33 mouse cellular contexts compared by ENCODE assay signal in the genomic region with DNA sequence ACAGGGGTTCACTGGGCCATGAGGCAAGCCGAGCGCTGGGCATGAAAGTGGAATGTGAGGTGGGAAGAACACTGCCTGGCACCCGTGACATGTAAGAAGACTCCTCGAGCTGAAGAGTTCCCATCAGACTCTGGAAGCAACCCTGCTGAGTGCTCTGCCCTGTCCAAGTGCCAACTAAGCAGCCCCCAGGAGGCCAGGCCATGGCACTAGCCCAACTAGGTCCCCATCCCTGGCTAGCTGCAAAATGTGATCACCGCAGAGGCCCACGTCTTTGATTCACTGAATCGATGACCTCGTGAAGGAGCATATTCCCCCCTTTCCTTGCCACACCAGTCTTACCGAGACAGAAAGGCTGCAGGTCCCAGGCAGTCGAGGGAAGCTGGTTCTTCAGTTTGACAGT. TPM values are rescaled to one million over a fixed set of nuclear protein-coding genes. Genes with fewer than 3 reads are reported as not detected.
DNase-seq lines count a peak whose midpoint lies in the region; ATAC-seq lines count a peak whose summit lies in the region.
"Had no signal": no experiment of that assay in that cellular context is flagged by ENCODE, and none has a peak within 500 bp of the region (broad histone marks: within the 10 kb centered on the region; RNA-seq: fewer than 3 reads in every experiment).

No protein-coding gene starts in this region.

- H3K4me3 ChIP-seq in kidney, embryonic 14.5 days (ENCODE audit: low read length): no peak overlapping the region
- H3K4me3 ChIP-seq in brown adipose tissue, adult 24 weeks (ENCODE audit: insufficient read depth, low read depth, low read length): no peak overlapping the region
- H3K4me3 ChIP-seq: embryonic facial prominence, embryonic 12.5 days; embryonic facial prominence, embryonic 15.5 days; gastrocnemius, adult 2 months; heart, embryonic 10.5 days; heart, embryonic 13.5 days had no signal

- H3K27ac ChIP-seq in kidney, embryonic 14.5 days (ENCODE audit: low read depth, low read length): 0 out of 2 replicates have a peak overlapping the region, but pooled peaks have one; percentile 9
- H3K27ac ChIP-seq in brown adipose tissue, adult 24 weeks (replicated peaks; ENCODE audit: low read depth, low read length): 0 out of 2 replicates have a peak overlapping the region, but pooled peaks have one; percentile 36
- H3K27ac ChIP-seq: embryonic facial prominence, embryonic 12.5 days; embryonic facial prominence, embryonic 15.5 days; gastrocnemius, adult 2 months; heart, embryonic 10.5 days; heart, embryonic 13.5 days; hindbrain, embryonic 14.5 days; hindbrain, postnatal 0 days had no signal

- WGBS in kidney, embryonic 14.5 days: 78% methylated on average over 10 of the region's 10 CpGs

- DNase-seq in adrenal gland, postnatal 10 days: peak; percentile 73
- no peak for DNase-seq in adrenal gland, postnatal 4 days (ENCODE audit: low spot score in 2 of 2)
- no peak for DNase-seq in kidney, adult 18-20 months
- DNase-seq in Muller cell, postnatal 12 days (ENCODE audit: inconsistent ontology term): peak; percentile 34
- DNase-seq in right cerebral cortex, adult 2 months (ENCODE audit: low spot score in 2 of 2): no peak
- DNase-seq: B cell, adult 2 months; cerebellum, adult 11 months; cerebellum, adult 2 months; cerebellum, adult 9-11 months; gastrocnemius, adult 2 months; gastrocnemius, postnatal 14 days; heart, adult 18-20 months; heart, postnatal 14 days; heart, postnatal 4 days had no signal

- no peaks in the 10 kb centered on the region for H3K4me1 ChIP-seq in kidney, embryonic 14.5 days (ENCODE audit: control insufficient read depth, insufficient read depth, low read length)
- H3K4me1 ChIP-seq in brown adipose tissue, adult 24 weeks (ENCODE audit: control insufficient read depth, insufficient read depth, insufficient read length, low read length): peaks cover 3% of the 10 kb centered on the region; the same call in 1 of the 2 replicates
- H3K4me1 ChIP-seq: embryonic facial prominence, embryonic 12.5 days; heart, embryonic 10.5 days; heart, embryonic 13.5 days had no signal

- no peak overlapping the region for H3K4me2 ChIP-seq in kidney, embryonic 14.5 days (replicated peaks; ENCODE audit: low read depth, low read length)
- H3K4me2 ChIP-seq: embryonic facial prominence, embryonic 12.5 days; embryonic facial prominence, embryonic 15.5 days; heart, embryonic 13.5 days; hindbrain, embryonic 14.5 days had no signal

- no peak for ATAC-seq in kidney, embryonic 14.5 days (ENCODE audit: low FRiP score, low TSS enrichment)
- ATAC-seq: activated CD4-positive, CD25-positive, alpha-beta regulatory T cell, adult 4 months; forebrain, embryonic 14.5 days; forebrain, postnatal 0 days; hindbrain, postnatal 0 days; inflammation-experienced regulatory T-cells, adult 6 months; intestine, embryonic 16.5 days had no signal

- H3K9me3 ChIP-seq in kidney, embryonic 14.5 days (ENCODE audit: control insufficient read depth, low read length): no peaks in the 10 kb centered on the region
- H3K9me3 ChIP-seq: embryonic facial prominence, embryonic 12.5 days; embryonic facial prominence, embryonic 15.5 days; G1E; heart, embryonic 10.5 days; heart, embryonic 13.5 days had no signal

- H3K36me3 ChIP-seq in kidney, embryonic 14.5 days (ENCODE audit: control insufficient read depth, insufficient read depth, low read length): no peaks in the 10 kb centered on the region
- H3K36me3 ChIP-seq: embryonic facial prominence, embryonic 12.5 days; embryonic facial prominence, embryonic 15.5 days; G1E; heart, embryonic 10.5 days; heart, embryonic 13.5 days had no signal

- no peak overlapping the region for H3K9ac ChIP-seq in kidney, embryonic 14.5 days (ENCODE audit: low read depth, low read length)
- H3K9ac ChIP-seq: embryonic facial prominence, embryonic 12.5 days; embryonic facial prominence, embryonic 15.5 days; forebrain, postnatal 0 days; heart, embryonic 13.5 days; hindbrain, embryonic 14.5 days had no signal

- H3K27me3 ChIP-seq in kidney, embryonic 14.5 days (ENCODE audit: control insufficient read depth, insufficient read depth, low read length): no peaks in the 10 kb centered on the region
- H3K27me3 ChIP-seq: CH12.LX; embryonic facial prominence, embryonic 12.5 days; embryonic facial prominence, embryonic 15.5 days; heart, embryonic 13.5 days had no signal

RNA-seq across cellular contexts. Expression of a gene that starts 14.5 kb away (rescaled TPM):
- not detected for total RNA-seq in adrenal gland, postnatal 10 days (2021)
- total RNA-seq in adrenal gland, postnatal 4 days (2021): not detected
- polyA plus RNA-seq in kidney, embryonic 14.5 days (2014; fragmentation: Nextera tagmentation; extraction: Ambion mirVana): not detected in 2 replicates
- polyA plus RNA-seq in brown adipose tissue, adult 24 weeks (2012; ENCODE audit: insufficient read depth, insufficient read length, missing spikeins): not detected in 2 replicates
- total RNA-seq: CH12.LX; common myeloid progenitor, adult 5-6 weeks; forebrain, postnatal 0 days; G1E; hindbrain, postnatal 0 days had no signal
- polyA plus RNA-seq: activated CD4-positive, CD25-positive, alpha-beta regulatory T cell, adult 4 months; cerebellum, adult 2 months; embryonic facial prominence, embryonic 12.5 days; embryonic facial prominence, embryonic 15.5 days; forebrain, embryonic 11.5 days; forebrain, embryonic 14.5 days; forebrain, postnatal 0 days; frontal cortex, adult 2 months; G1E; hindbrain, embryonic 11.5 days; hindbrain, embryonic 14.5 days; hindbrain, postnatal 0 days; inflammation-experienced regulatory T-cells, adult 6 months; intestine, embryonic 16.5 days had no signal

Comparison
In these comparisons a context has a peak if more than half of its experiments do, and no peak if none do; other contexts are left out.
1. DNase-seq: peak in adrenal gland, postnatal 10 days (single experiment) and Muller cell, postnatal 12 days (single experiment); none in adrenal gland, postnatal 4 days (0 of 2), kidney, adult 18-20 months (single experiment) and right cerebral cortex, adult 2 months (0 of 2).